Mouse (Mus musculus) monocyte, adult 2 months (primary cell): ENCODE measurements around the gene Mmp15.

ENCODE experiments used
- DNase-seq, 2 experiments: peaks; one replicate each; pipeline ENCODE4 v3.0.0; 2022; ENCODE audit warnings: low spot score in 2 of 2, low read depth in 1 of 2

Mmp15 gene

DNA sequence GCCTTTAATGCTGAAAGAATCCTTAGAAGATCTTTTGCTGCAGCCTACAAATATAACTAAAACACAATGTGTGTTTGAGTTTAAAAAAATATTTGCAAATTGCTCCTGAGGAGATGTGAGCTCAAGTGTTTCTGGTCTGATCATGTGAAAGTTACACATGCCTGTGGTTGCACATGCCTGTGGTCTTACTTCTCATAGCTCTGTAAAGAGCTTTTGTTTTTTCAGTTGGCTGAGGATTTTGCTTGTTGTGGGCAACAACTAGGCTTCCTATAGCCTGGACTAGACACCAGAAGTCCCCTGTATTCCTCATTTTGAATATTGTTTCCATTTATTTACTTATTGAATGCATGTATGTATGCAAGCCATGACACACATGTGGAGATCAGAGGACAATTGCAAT is 15.7 kb upstream of the Mmp15 start:
- no peak for DNase-seq

DNA sequence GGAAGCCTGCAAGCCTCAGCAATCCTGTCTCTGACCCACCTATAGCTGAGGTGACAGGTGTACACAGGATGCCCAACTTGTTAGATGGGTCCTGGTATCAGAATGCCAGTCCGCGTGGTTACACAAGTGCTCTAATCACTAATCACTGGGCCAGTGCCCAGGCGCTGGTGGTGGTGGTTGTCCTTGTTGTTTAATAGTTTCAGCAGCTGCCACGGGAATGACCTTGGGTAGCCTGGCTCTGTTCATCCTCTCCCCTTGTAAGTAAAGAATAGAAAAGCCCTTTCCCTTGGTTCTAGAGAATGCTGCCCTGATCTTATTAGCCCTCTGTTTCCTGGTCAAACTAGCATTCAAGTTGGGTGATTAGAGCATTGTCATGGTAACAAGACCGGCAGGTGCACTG is 10.3 kb upstream of the Mmp15 start:
- no peak for DNase-seq

GRCm38 (mm10) chr8:95344668-95345067 is 7.4 kb upstream of the Mmp15 start:
- no peak for DNase-seq

- DNase-seq, result no peak
Measured at GRCm38 (mm10) chr8:95346643-95347545, 5.2 kb upstream of the Mmp15 start.

GRCm38 (mm10) chr8:95348356-95348755 is 3.7 kb upstream of the Mmp15 start:
- DNase-seq, result no peak

GRCm38 (mm10) chr8:95348811-95349630 is 3.0 kb upstream of the Mmp15 start:
- DNase-seq, result no peak

GRCm38 (mm10) chr8:95351461-95351860 is 607 bp upstream of the Mmp15 start:
- DNase-seq, result no peak

- no peak for DNase-seq
Measured at GRCm38 (mm10) chr8:95352871-95353866, 1.1 kb downstream of the Mmp15 start.

DNA sequence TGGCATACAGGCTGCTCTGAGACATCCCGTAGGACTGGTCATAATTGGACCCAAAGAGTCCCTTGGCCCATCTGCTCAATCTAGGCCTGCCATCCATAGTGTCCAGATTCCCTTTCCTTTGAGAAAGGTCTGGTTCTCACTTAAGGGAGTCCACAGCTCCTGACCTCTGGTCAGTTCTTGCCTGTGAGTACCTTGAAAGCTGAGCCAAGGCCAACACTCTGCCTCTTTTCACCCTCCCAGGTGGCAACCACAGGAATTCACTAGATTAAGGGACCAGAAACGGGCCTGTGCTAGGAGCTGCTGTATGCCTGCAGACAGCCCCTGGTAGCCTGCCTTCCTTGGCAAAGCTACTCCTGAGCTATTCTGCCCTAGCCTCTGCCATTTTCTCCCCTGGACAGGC is 2.5 kb downstream of the Mmp15 start:
- DNase-seq, result no peak

DNA sequence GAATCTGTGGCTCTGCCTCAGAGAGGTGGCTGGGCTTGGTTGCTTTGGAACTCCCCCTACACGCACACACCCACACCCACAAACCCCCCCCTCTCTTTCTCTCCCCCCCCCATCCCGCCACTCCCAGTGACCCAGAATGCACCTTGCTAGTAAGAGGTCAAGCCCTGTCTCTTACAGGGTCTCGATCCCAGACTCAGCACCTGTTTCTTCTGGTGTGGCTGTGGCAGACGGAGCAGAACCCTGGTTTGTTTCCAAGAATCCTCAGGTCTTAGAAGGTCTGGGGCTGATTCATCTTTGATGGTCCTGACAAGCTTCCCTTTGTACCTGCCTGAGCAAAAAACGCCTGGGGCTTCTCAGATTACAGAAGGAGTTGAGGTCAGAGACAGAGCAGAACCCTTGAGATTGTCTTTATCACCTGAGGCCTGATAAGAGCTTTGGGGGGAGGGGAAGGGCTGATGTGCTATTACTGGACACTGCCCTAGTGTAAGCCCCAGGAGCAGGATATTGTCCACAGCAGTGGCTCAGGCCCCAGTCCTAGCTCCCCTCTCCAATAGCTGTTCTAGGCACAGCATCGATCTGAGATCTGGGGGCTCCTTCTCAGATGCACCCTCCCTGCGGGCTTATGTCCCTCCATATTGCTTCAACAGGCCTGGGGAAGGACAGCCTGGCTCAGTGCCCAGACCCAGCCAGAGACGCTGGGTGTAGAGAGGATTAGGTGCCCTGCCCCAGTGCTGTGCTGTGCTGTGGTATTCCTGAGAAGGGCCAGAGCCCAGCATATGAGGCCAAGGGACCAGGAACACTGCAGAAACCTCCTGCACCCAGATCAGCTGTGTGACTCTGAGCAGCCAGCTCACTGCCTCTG is 6.7 kb downstream of the Mmp15 start:
- DNase-seq, result no peak

GRCm38 (mm10) chr8:95360181-95361015 is 8.3 kb downstream of the Mmp15 start:
- no peak for DNase-seq

- DNase-seq, result no peak
Measured at GRCm38 (mm10) chr8:95361016-95361341, 8.9 kb downstream of the Mmp15 start.

GRCm38 (mm10) chr8:95362272-95362671 is 10.2 kb downstream of the Mmp15 start:
- no peak for DNase-seq

GRCm38 (mm10) chr8:95363849-95364248 is 11.8 kb downstream of the Mmp15 start:
- DNase-seq, result no peak

- no peak for DNase-seq
Measured at GRCm38 (mm10) chr8:95369581-95370326, 17.7 kb downstream of the Mmp15 start.

GRCm38 (mm10) chr8:95373389-95374002 is 21.4 kb downstream of the Mmp15 start:
- DNase-seq, result no peak

DNA sequence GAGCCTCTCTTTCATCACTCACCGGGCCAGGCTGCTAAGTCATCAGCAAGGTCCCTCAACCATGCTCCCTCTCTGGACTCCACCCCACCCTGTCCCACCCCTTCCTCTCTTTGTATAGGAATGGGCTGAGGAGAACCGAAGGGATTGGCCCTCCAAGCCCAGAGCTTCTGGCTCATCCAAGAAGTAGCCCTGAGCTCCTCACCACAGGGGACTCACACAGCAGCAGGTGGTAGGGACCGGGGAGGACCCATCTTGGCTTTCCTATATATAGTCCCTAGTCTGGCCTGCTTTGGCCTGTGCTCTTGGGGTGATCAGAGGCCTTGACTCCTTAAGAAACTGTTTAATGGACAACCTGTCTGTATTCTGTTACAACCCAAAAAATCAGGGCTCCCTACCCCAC is 22.4 kb downstream of the Mmp15 start:
- no peak for DNase-seq

- no peak for DNase-seq
Measured at GRCm38 (mm10) chr8:95375374-95375930, 23.4 kb downstream of the Mmp15 start.
